Mouse (Mus musculus) lung, postnatal 0 days (tissue): ENCODE measurements at regions not wholly inside any gene's neighbourhood (a gene's known extent, or its start where the extent isn't known, plus 50 kb on each side); places are given as distances from the start of the nearest gene placed in this dataset.

ENCODE experiments used
- ATAC-seq: fragments of 200-750 bp; cut with Nextera tagmentation; 2 replicates; pipeline ENCODE4 v1.8.0; 2017; ENCODE audit warnings: moderate library complexity
- DNase-seq: peaks from one replicate; pipeline ENCODE4 v3.0.0-alpha.2; 2016; ENCODE audit warnings: low spot score
- H3K27ac ChIP-seq: fragments of 300-500 bp; sonication (generic); 2 replicates; pipeline ENCODE4 v1.5.1; 2014; ENCODE audit warnings: antibody characterized with exemption, mild to moderate bottlenecking, low read length, mixed read lengths
- H3K27me3 ChIP-seq: fragments of 300-500 bp; sonication (generic); replicated peaks from 2 replicates; pipeline ENCODE4 v1.6.1; 2014; ENCODE audit warnings: low read length, mixed read lengths; ENCODE audit not compliant: insufficient read depth
- H3K36me3 ChIP-seq: fragments of 300-500 bp; sonication (generic); 2 replicates; pipeline ENCODE4 v1.6.1; 2014; ENCODE audit warnings: low read length, mixed read lengths; ENCODE audit not compliant: insufficient read depth
- H3K4me1 ChIP-seq: fragments of 300-500 bp; sonication (generic); 2 replicates; pipeline ENCODE4 v1.6.1; 2014; ENCODE audit warnings: antibody characterized with exemption, low read depth, low read length, mixed read lengths; ENCODE audit not compliant: insufficient read depth
- H3K4me2 ChIP-seq: fragments of 300-500 bp; sonication (generic); replicated peaks from 2 replicates; pipeline ENCODE4 v1.6.1; 2014; ENCODE audit warnings: low read depth, mild to moderate bottlenecking, low read length, moderate library complexity, mixed read lengths
- H3K4me3 ChIP-seq: fragments of 300-500 bp; sonication (generic); 2 replicates; pipeline ENCODE4 v1.5.1; 2014; ENCODE audit warnings: low read depth, low read length
- H3K9ac ChIP-seq: fragments of 300-500 bp; sonication (generic); replicated peaks from 2 replicates; pipeline ENCODE4 v1.6.1; 2014; ENCODE audit warnings: low read depth, mild to moderate bottlenecking
- H3K9me3 ChIP-seq: fragments of 300-500 bp; sonication (generic); 2 replicates; pipeline ENCODE4 v1.6.1; 2016; ENCODE audit warnings: low read length, mixed read lengths
- CTCF ChIP-seq: IDR thresholded peaks from 2 replicates; pipeline ENCODE4 v1.5.1; 2016; ENCODE audit warnings: antibody characterized with exemption, mild to moderate bottlenecking
- EP300 ChIP-seq: IDR thresholded peaks from 2 replicates; pipeline ENCODE4 v1.6.1; 2016; ENCODE audit warnings: antibody characterized with exemption, mild to moderate bottlenecking, control low read depth
- WGBS: fragments of 180-500 bp; shearing (Covaris S2); extraction: QIAGEN DNeasy Blood & Tissue Kit; methylation state at CpG from one replicate; pipeline ENCODE4 v1.1.7; 2014; 5-methylcytosine and 5-hydroxymethylcytosine counted together

GRCm38 (mm10) chr2:108023206-108023605 lies 732.8 kb downstream of the Kcna4 start:
- H3K4me2 ChIP-seq, result no peak overlapping the region
- no peak for ATAC-seq

GRCm38 (mm10) chr2:108030657-108031056 lies 740.2 kb downstream of the Kcna4 start:
- ATAC-seq (no peak), DNase-seq (no peak)
- no peaks in the 10 kb centered on the region for H3K36me3 ChIP-seq
- H3K4me2 ChIP-seq, result no peak overlapping the region
- H3K4me3 ChIP-seq, result no peak overlapping the region
- TF ChIP-seq EP300 (no peak), CTCF (no peak)
- no peak overlapping the region for H3K9ac ChIP-seq
- no peaks in the 10 kb centered on the region for H3K27me3 ChIP-seq
- no peak overlapping the region for H3K27ac ChIP-seq
- no peaks in the 10 kb centered on the region for H3K4me1 ChIP-seq
- H3K9me3 ChIP-seq, result no peaks in the 10 kb centered on the region
- WGBS, result 85% methylated on average over 2 of the region's 2 CpGs

More at GRCm38 (mm10) chr2:108023206-108023605, 732.8 kb downstream of the Kcna4 start:
- no peaks in the 10 kb centered on the region for H3K4me1 ChIP-seq
- WGBS, result 30% methylated on average over 3 of the region's 3 CpGs
- no peak overlapping the region for H3K9ac ChIP-seq
- no peaks in the 10 kb centered on the region for H3K27me3 ChIP-seq
- H3K36me3 ChIP-seq, result no peaks in the 10 kb centered on the region
- no peaks in the 10 kb centered on the region for H3K9me3 ChIP-seq
- no peak overlapping the region for H3K4me3 ChIP-seq
- TF ChIP-seq EP300, result no peak
- TF ChIP-seq CTCF, result no peak
- H3K27ac ChIP-seq, result no peak overlapping the region
- no peak for DNase-seq

- no peak for DNase-seq
- Histone ChIP-seq H3K27ac (no peak overlapping the region), H3K4me1 (no peaks in the 10 kb centered on the region), H3K4me2 (no peak overlapping the region), H3K9ac (no peak overlapping the region), H3K9me3 (no peaks in the 10 kb centered on the region), H3K36me3 (no peaks in the 10 kb centered on the region), H3K4me3 (no peak overlapping the region), H3K27me3 (no peaks in the 10 kb centered on the region)
- TF ChIP-seq CTCF, result no peak
- TF ChIP-seq EP300, result no peak
- 53% methylated on average over 3 of the region's 3 CpGs for WGBS
- ATAC-seq, result no peak
Observed at GRCm38 (mm10) chr2:108032301-108033013, 742.0 kb downstream of the Kcna4 start.

- TF ChIP-seq EP300 (no peak), CTCF (no peak)
- H3K36me3 ChIP-seq, result no peaks in the 10 kb centered on the region
- ATAC-seq (no peak), DNase-seq (no peak)
- no peaks in the 10 kb centered on the region for H3K27me3 ChIP-seq
- H3K4me1 ChIP-seq, result no peaks in the 10 kb centered on the region
- H3K9me3 ChIP-seq, result no peaks in the 10 kb centered on the region
- H3K9ac ChIP-seq, result no peak overlapping the region
- no peak overlapping the region for H3K27ac ChIP-seq
- H3K4me3 ChIP-seq, result no peak overlapping the region
- 66% methylated on average over 8 of the region's 8 CpGs for WGBS
- no peak overlapping the region for H3K4me2 ChIP-seq
Observed at GRCm38 (mm10) chr2:108033328-108034182, 743.1 kb downstream of the Kcna4 start.

GRCm38 (mm10) chr2:108034882-108035281 lies 744.4 kb downstream of the Kcna4 start:
- ATAC-seq, result no peak
- no peak overlapping the region for H3K9ac ChIP-seq
- H3K4me3 ChIP-seq, result no peak overlapping the region
- H3K36me3 ChIP-seq, result no peaks in the 10 kb centered on the region
- H3K4me2 ChIP-seq, result no peak overlapping the region
- no peak overlapping the region for H3K27ac ChIP-seq
- no peaks in the 10 kb centered on the region for H3K4me1 ChIP-seq
- DNase-seq, result no peak
- H3K27me3 ChIP-seq, result no peaks in the 10 kb centered on the region
- no peaks in the 10 kb centered on the region for H3K9me3 ChIP-seq
- 55% methylated on average over 4 of the region's 4 CpGs for WGBS
- TF ChIP-seq CTCF (no peak), EP300 (no peak)

GRCm38 (mm10) chr2:108042086-108042485 lies 751.6 kb downstream of the Kcna4 start:
- H3K4me3 ChIP-seq, result no peak overlapping the region
- no peaks in the 10 kb centered on the region for H3K27me3 ChIP-seq
- 70% methylated on average over 2 of the region's 2 CpGs for WGBS
- H3K36me3 ChIP-seq, result no peaks in the 10 kb centered on the region
- no peaks in the 10 kb centered on the region for H3K9me3 ChIP-seq
- no peak overlapping the region for H3K9ac ChIP-seq
- DNase-seq, result no peak
- no peak overlapping the region for H3K27ac ChIP-seq
- no peak for ATAC-seq
- H3K4me1 ChIP-seq, result no peaks in the 10 kb centered on the region
- H3K4me2 ChIP-seq, result no peak overlapping the region
- no peak for TF ChIP-seq CTCF
- TF ChIP-seq EP300, result no peak
